Mouse (Mus musculus): Measurements from ENCODE around the gene Smim24.

Smim24 gene

DNA sequence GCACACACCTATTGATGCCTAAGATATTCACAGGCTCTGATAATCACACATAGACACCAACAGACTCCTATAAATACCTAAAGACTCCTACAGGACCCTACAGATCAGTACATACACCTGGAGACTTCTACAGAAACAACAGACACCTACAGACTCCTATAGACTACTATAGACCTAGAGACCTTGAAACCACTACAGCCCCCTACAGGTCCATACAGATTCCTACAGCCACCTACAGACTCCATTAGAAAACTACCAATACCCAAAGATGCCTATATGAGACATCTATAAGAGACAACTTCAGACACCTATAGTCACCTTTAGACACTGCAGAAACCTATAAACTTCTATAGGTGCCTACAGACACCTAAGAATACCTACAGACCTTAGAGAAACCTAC is 48.2 kb downstream of the Smim24 start:
- DNase-seq = no peak
